Mouse (Mus musculus) kidney, adult 2 months (tissue): Measurements from ENCODE around the gene Ctdspl.

Source experiments
- CTCF ChIP-seq: fragments of 200-500 bp; conservative IDR thresholded peaks from 2 replicates; pipeline ENCODE4 v1.5.1; 2011; ENCODE audit warnings: low read depth, mild to moderate bottlenecking, control low read depth, low read length, moderate library complexity, mixed read lengths; ENCODE audit not compliant: insufficient read depth, insufficient read length
- POLR2A ChIP-seq: fragments of 200-500 bp; IDR thresholded peaks from one replicate; pipeline ENCODE4 v1.6.1; 2011; ENCODE audit warnings: low read depth, low read length, control low read depth

DNA sequence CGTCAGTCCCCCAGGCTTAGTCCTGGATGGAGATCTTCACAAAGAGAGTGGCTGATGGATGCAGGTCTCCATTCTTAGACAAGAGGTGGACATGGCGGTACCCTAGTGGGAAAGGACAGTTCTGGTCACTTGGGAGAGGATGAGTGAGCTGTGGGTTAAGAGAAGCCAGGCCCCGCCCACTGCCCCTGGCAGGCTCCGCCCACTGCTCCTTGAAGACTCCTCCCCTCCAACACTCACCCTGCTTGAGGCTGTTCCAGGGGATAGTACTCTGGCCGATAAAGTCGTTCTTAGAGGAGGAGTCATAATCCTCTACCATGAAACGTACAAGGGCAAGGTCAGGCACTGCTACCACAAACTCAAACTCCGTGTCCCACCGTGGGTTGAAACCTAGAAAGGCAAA lies 145.5 kb downstream of the Ctdspl start:
- TF ChIP-seq CTCF (no peak), POLR2A (no peak)
